Mouse (Mus musculus): ENCODE results near the gene Snrnp200. TPM values are rescaled to one million over a fixed set of nuclear protein-coding genes. Genes with fewer than 3 reads are reported as not detected.

The Snrnp200 gene
- 47.7 and 72.8 TPM in 2 replicates for polyA plus RNA-seq (2012; rRNA removed; ENCODE audit: low replicate concordance)

DNA sequence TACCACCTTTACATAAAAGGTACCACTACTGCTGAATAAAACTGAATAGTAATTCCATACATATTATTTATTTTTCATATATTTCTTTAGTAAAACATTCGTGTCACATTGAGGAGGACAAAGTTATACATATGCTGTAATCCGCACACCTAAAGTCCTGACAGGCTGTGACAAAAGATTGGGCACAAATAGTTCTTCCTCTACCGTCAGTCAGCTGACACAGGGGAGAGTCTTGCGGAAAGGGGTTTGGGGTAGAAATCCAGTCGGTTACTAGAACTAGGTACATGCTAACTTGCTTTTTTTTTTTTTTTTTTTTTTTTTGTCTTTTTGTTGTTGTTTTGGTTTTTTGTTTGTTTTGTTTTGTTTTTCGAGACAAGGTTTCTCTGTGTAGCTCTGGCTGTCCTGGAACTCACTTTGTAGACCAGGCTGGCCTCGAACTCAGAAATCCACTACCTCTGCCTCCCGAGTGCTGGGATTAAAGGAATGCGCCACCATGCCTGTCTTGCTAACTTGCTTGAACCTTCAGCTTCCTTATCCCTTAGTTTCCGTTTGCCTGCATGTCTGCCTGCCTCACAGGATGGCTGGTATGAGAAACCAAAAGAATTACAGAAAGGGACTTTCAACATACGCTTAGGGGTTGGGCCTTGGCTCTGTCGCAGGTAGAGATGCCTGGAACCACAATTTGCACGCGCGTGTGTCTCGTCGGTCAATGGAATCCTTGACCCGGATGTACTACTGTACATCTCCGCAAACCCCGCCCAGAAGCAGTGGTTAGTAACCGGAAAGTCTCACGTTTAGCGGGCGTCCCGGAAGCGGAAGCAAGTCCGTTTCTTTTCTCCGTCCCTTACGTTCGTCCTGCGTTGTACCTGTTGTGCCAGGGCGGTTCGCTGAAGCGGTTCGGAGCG, at the start of gene Snrnp200, which contains the start of gene 1810024B03Rik:
Snrnp200 (plus strand) TSS at position 840 of the 905 bp plus-strand sequence.
1810024B03Rik (minus strand) TSS at position 734 of the 905 bp plus-strand sequence.

GRCm38 (mm10) chr2:127247592-127248333, 39.6 kb downstream of the Snrnp200 start, which contains the start of the genes Ciao1 and Tmem127:
Ciao1 (minus strand) TSS chr2:127247816.
Tmem127 (plus strand) TSS chr2:127247908.

GRCm38 (mm10) chr2:127269491-127270299, 61.5 kb downstream of the Snrnp200 start, which contains the start of gene Stard7:
Stard7 (plus strand) TSS chr2:127270218.

Other genes starting within 250 kb of the Snrnp200 start
- gene Ap4e1, start 199.7 kb upstream of the Snrnp200 start, polyA plus RNA-seq (2012; rRNA removed; ENCODE audit: low replicate concordance) = 2.9 and 5.0 TPM in 2 replicates
- gene Blvra, start 137.7 kb upstream of the Snrnp200 start, polyA plus RNA-seq (2012; rRNA removed; ENCODE audit: low replicate concordance) = 13.3 and 27.0 TPM in 2 replicates
- gene Ncaph, start 74.4 kb upstream of the Snrnp200 start, polyA plus RNA-seq (2012; rRNA removed; ENCODE audit: low replicate concordance) = 1.7 and 4.4 TPM in 2 replicates
- 19.0 and 24.2 TPM in 2 replicates for gene Itpripl1, start 64.9 kb upstream of the Snrnp200 start, polyA plus RNA-seq (2012; rRNA removed; ENCODE audit: low replicate concordance)
- gene 1810024B03Rik, start 106 bp upstream of the Snrnp200 start, polyA plus RNA-seq (2012; rRNA removed; ENCODE audit: low replicate concordance) = 2.3 TPM in 2 replicates
- gene Ciao1, start 39.4 kb downstream of the Snrnp200 start, polyA plus RNA-seq (2012; rRNA removed; ENCODE audit: low replicate concordance) = 79.4 and 82.5 TPM in 2 replicates
- gene Tmem127, start 39.5 kb downstream of the Snrnp200 start, polyA plus RNA-seq (2012; rRNA removed; ENCODE audit: low replicate concordance) = 96.8 and 112 TPM in 2 replicates
- 40.2 and 47.2 TPM in 2 replicates for gene Stard7, start 61.8 kb downstream of the Snrnp200 start, polyA plus RNA-seq (2012; rRNA removed; ENCODE audit: low replicate concordance)
- gene Dusp2, start 127.8 kb downstream of the Snrnp200 start, polyA plus RNA-seq (2012; rRNA removed; ENCODE audit: low replicate concordance) = 2.2 and 11.6 TPM in 2 replicates
- not detected in 2 replicates for gene Astl, start 130.3 kb downstream of the Snrnp200 start, polyA plus RNA-seq (2012; rRNA removed; ENCODE audit: low replicate concordance)
- 0.41 and 0.66 TPM in 2 replicates for gene Adra2b, start 154.8 kb downstream of the Snrnp200 start, polyA plus RNA-seq (2012; rRNA removed; ENCODE audit: low replicate concordance)
- gene Gpat2, start 216.8 kb downstream of the Snrnp200 start, polyA plus RNA-seq (2012; rRNA removed; ENCODE audit: low replicate concordance) = 0.21 and 0.28 TPM in 2 replicates
- gene Fahd2a, start 236.2 kb downstream of the Snrnp200 start, polyA plus RNA-seq (2012; rRNA removed; ENCODE audit: low replicate concordance) = 30.8 and 43.2 TPM in 2 replicates

All from subcutaneous adipose tissue, adult 2 months (tissue).